9 mouse cellular contexts compared by ENCODE assay signal in genomic region chr7:24315726-24316566, GRCm38 (mm10). TPM values are rescaled to one million over a fixed set of nuclear protein-coding genes. Genes with fewer than 3 reads are reported as not detected.
DNase-seq lines count a peak whose midpoint lies in the region; ATAC-seq and TF ChIP-seq lines count a peak whose summit lies in the region.
"Had no signal": no experiment of that assay in that cellular context is flagged by ENCODE, and none has a peak within 500 bp of the region (broad histone marks: within the 10 kb centered on the region; RNA-seq: fewer than 3 reads in every experiment).

No protein-coding gene starts in this region.

- peak; percentile 55 to 56; a peak in 3 of 4 replicates for ATAC-seq in hematopoietic stem cell, adult 5-6 weeks (replicated peaks in 1 of 2; ENCODE audit: insufficient read depth in 1 of 2, low FRiP score in 2 of 2, low TSS enrichment in 1 of 2, low read depth in 1 of 2, poor library complexity in 2 of 2, severe bottlenecking in 2 of 2)
- ATAC-seq in limb, embryonic 12.5 days (ENCODE audit: insufficient number of reproducible peaks, insufficient read depth, low FRiP score, low TSS enrichment, low read depth) = no peak; the same call in 1 of the 2 replicates

- H3K4me2 ChIP-seq in limb, embryonic 12.5 days = peak overlapping the region; percentile 82

- H3K27ac ChIP-seq in limb, embryonic 12.5 days = peak overlapping the region; percentile 74
- H3K27ac ChIP-seq in small intestine, adult 2 months (ENCODE audit: insufficient read depth, low read depth, low read length) = no peak overlapping the region

- H3K4me3 ChIP-seq in limb, embryonic 12.5 days (replicated peaks) = peak overlapping the region; percentile 55
- H3K4me3 ChIP-seq in small intestine, adult 2 months (ENCODE audit: low read depth, low read length) = peak overlapping the region; percentile 72

- no peak for TF ChIP-seq CTCF in small intestine, adult 2 months (IDR thresholded peaks at IDR 0.05; ENCODE audit: extremely low read depth, insufficient read length, insufficient replicate concordance, low read depth, low read length)

- H3K4me1 ChIP-seq in limb, embryonic 12.5 days (replicated peaks) = peaks cover 6% of the 10 kb centered on the region; the same call in 1 of the 2 replicates
- H3K4me1 ChIP-seq in small intestine, adult 2 months (ENCODE audit: control insufficient read depth, insufficient read depth, insufficient read length, low read length) = peaks cover 7% of the 10 kb centered on the region; the same call in 1 of the 2 replicates

- H3K9me3 ChIP-seq in limb, embryonic 12.5 days = no peaks in the 10 kb centered on the region

- peaks cover 22% of the 10 kb centered on the region for H3K36me3 ChIP-seq in limb, embryonic 12.5 days
- H3K36me3 ChIP-seq in small intestine, adult 2 months (ENCODE audit: control insufficient read depth, insufficient read depth, low read length) = peaks cover 3% of the 10 kb centered on the region; the same call in 1 of the 2 replicates

- peak; percentile 22 for DNase-seq in layer of hippocampus, postnatal 14 days (ENCODE audit: low spot score in 2 of 2)
- DNase-seq in layer of hippocampus, postnatal 25 days (ENCODE audit: extremely low spot score in 1 of 2, low spot score in 1 of 2) = no peak
- DNase-seq in c-Kit-positive CD71-positive TER-119-positive erythroid progenitor cells, embryonic 14.5 days (ENCODE audit: low spot score) = peak; percentile 9
- no peak for DNase-seq in urinary bladder, postnatal 36 days (ENCODE audit: low spot score in 2 of 2)
- DNase-seq in spleen, postnatal 36 days (ENCODE audit: low spot score in 2 of 2) = no peak

- 28% methylated on average over 29 of the region's 29 CpGs for WGBS in limb, embryonic 12.5 days
- 19% methylated on average over 29 of the region's 29 CpGs for WGBS in small intestine, adult 2 months

- TF ChIP-seq POLR2A in small intestine, adult 2 months (IDR thresholded peaks at IDR 0.05; ENCODE audit: low read depth, low read length) = no peak

- peak overlapping the region; percentile 71 for H3K9ac ChIP-seq in limb, embryonic 12.5 days (replicated peaks)

- no peaks in the 10 kb centered on the region for H3K27me3 ChIP-seq in limb, embryonic 12.5 days
- H3K27me3 ChIP-seq in small intestine, adult 2 months (ENCODE audit: control insufficient read depth, insufficient read depth, low read length) = no peaks in the 10 kb centered on the region

RNA-seq across cellular contexts. Expression of gene Zfp94, which starts 0.5 kb away (rescaled TPM):
- total RNA-seq in layer of hippocampus, postnatal 14 days (2021) = 10 to 100 TPM; 13.3 to 13.9 TPM
- 10 to 100 TPM; 12.5 to 15.0 TPM for total RNA-seq in layer of hippocampus, postnatal 25 days (2021)
- 5.5 and 6.5 TPM in 2 replicates for total RNA-seq in hematopoietic stem cell, adult 5-6 weeks (2017)
- 15.6 and 15.9 TPM in 2 replicates for polyA plus RNA-seq in limb, embryonic 12.5 days (2016; fragmentation: Nextera tagmentation; extraction: Ambion mirVana)
- polyA plus RNA-seq in small intestine, adult 2 months (2012; rRNA removed) = 0.84 and 1.5 TPM in 2 replicates

RNA-seq across cellular contexts. Expression of gene Zfp61, which starts 14.9 kb away (rescaled TPM):
- total RNA-seq in layer of hippocampus, postnatal 14 days (2021) = 10 to 100 TPM; 20.5 to 21.1 TPM
- 10 to 100 TPM; 24.1 to 27.5 TPM for total RNA-seq in layer of hippocampus, postnatal 25 days (2021)
- 23.2 and 24.6 TPM in 2 replicates for total RNA-seq in hematopoietic stem cell, adult 5-6 weeks (2017)
- 57.6 and 61.1 TPM in 2 replicates for polyA plus RNA-seq in limb, embryonic 12.5 days (2016; fragmentation: Nextera tagmentation; extraction: Ambion mirVana)
- polyA plus RNA-seq in small intestine, adult 2 months (2012; rRNA removed) = 1.1 and 1.5 TPM in 2 replicates

RNA-seq across cellular contexts. Expression of gene Tescl, which starts 17.8 kb away (rescaled TPM):
- not detected for total RNA-seq in layer of hippocampus, postnatal 14 days (2021)
- total RNA-seq in layer of hippocampus, postnatal 25 days (2021) = not detected
- total RNA-seq in hematopoietic stem cell, adult 5-6 weeks (2017) = not detected in 2 replicates
- polyA plus RNA-seq in limb, embryonic 12.5 days (2016; fragmentation: Nextera tagmentation; extraction: Ambion mirVana) = 0.25 TPM in 1 of 2 replicates, not detected in the other
- polyA plus RNA-seq in small intestine, adult 2 months (2012; rRNA removed) = 0.15 TPM in 1 of 2 replicates, not detected in the other
- total RNA-seq: neutrophil, adult 5-6 weeks had no signal

RNA-seq across cellular contexts. Expression of gene Lypd5, which starts 33.0 kb away (rescaled TPM):
- total RNA-seq in layer of hippocampus, postnatal 14 days (2021) = not detected
- total RNA-seq in layer of hippocampus, postnatal 25 days (2021) = not detected
- total RNA-seq in hematopoietic stem cell, adult 5-6 weeks (2017) = not detected in 2 replicates
- polyA plus RNA-seq in limb, embryonic 12.5 days (2016; fragmentation: Nextera tagmentation; extraction: Ambion mirVana) = not detected in 2 replicates
- polyA plus RNA-seq in small intestine, adult 2 months (2012; rRNA removed) = 0.06 TPM in 1 of 2 replicates, not detected in the other
- total RNA-seq: neutrophil, adult 5-6 weeks had no signal

RNA-seq across cellular contexts. Expression of gene Zfp93, which starts 45.7 kb away (rescaled TPM):
- total RNA-seq in layer of hippocampus, postnatal 14 days (2021) = 10 to 100 TPM in 1 of 2 experiments, 1 to 10 TPM in 1; 9.7 to 12.5 TPM
- total RNA-seq in layer of hippocampus, postnatal 25 days (2021) = 10 to 100 TPM; 12.5 to 13.2 TPM
- 5.1 and 9.1 TPM in 2 replicates for total RNA-seq in hematopoietic stem cell, adult 5-6 weeks (2017)
- 10.0 and 12.0 TPM in 2 replicates for polyA plus RNA-seq in limb, embryonic 12.5 days (2016; fragmentation: Nextera tagmentation; extraction: Ambion mirVana)
- polyA plus RNA-seq in small intestine, adult 2 months (2012; rRNA removed) = 0.37 and 0.55 TPM in 2 replicates

Comparison
In these comparisons a context has a peak if more than half of its experiments do, and no peak if none do; other contexts are left out.
1. DNase-seq: peak in layer of hippocampus, postnatal 14 days (2 of 2) and c-Kit-positive CD71-positive TER-119-positive erythroid progenitor cells, embryonic 14.5 days (single experiment); none in layer of hippocampus, postnatal 25 days (0 of 2), urinary bladder, postnatal 36 days (0 of 2) and spleen, postnatal 36 days (0 of 2).